Mouse (Mus musculus): ENCODE results near the gene 0610030E20Rik.

0610030E20Rik gene

DNA sequence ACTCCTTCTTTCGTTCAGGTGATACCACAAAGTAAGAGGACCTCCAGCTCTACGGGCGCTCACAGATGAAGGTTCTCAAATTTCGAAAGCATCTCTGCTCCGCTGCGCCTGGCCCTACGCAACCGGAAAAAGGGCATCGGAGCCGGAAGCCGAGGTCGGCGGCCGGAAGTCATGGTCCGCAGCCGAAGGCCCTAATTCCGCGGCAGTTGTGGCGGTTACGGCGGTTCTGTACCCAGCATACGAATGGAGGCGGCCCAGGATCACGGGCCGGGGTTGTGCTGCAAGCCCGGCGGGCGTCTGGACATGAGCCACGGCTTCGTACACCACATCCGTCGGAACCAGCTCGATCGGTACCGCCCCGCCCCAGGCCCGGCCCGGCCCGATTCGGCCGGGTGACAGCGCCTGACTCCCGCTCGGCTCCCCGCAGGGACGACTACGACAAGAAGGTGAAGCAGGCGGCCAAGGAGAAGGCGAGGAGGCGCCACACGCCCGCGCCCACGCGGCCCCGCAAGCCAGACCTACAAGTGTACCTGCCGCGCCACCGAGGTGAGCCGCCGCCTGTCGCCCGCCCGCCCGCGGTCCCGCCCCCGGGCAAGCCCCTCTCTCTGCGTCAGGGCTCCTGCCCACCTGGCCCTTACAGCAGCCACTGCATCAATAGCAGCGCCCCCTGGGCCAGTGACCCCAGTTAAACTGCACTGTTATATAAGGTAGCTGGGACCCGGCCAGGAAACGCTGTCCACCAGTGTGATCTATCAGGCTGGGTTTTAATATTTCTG is at the start of gene 0610030E20Rik:
TSS of gene 0610030E20Rik (plus strand) at position 152 of the 776 bp plus-strand sequence.
- peak; percentile 82 to 84 for DNase-seq

DNA sequence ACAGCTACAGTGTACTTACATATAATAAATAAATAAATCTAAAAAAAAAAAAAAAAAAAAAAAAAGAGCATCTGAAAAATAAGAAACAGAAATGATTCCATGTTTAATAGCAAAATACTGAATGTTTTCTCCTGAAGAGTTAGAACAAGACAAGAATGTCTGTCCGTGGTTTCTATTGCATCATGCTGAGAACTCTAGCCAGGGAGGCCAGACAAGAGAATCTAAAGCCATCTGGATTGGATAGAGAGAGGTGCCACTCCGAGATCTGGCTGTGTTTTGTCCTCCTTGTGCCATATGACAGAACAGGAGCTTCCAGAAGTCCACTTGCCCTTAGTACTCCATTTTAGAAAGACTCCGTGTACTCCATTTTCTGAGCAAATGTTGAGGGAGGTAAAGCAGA is 49.3 kb upstream of the 0610030E20Rik start:
- no peak for DNase-seq

DNA sequence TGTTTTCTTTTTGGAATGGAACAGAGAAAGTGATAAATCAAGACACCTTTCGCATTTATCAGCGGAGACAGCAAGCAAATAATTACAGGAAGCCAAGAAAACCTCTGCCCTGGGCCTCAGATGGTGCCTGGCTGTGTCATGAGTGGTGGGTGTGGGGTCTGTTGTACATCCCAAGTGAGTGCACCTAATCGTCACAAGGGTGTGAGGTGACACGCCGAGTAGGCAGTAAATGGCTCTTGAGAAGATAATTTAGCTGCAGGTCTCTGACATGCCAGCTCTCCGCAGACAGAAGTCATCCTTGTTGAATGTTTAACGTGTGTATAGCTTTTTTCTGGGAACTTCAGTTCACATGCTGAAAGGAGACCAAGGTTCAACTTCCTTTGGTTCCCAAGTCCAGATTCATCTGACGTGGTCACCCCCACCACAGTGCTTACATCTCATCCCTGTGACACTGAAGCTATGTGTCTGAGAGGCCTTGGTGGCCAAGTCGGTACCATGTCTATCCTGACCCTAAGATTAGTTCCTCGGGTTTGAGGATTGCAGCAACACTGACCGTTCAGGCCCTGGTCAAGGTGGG is 44.7 kb upstream of the 0610030E20Rik start:
- DNase-seq: no peak

DNA sequence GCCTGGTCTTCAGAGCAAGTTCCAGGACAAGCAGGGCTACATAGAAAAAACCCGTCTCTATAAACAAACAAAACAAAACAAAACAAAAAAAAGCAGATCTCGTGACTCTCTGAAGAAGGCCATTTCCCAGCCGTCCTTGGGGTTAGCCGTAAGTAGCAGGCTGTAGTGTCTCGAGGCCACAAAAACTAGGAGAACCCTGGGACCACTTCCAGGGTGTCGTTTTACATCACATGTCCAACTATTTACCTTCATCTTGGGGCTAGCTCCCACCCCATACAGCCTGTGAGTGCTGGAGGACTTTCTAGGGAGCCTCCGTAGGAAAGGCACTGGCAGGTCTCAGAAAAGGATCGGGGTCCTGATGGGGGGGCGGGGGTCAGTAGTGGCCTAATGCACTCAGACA is 43.6 kb upstream of the 0610030E20Rik start:
- no peak for DNase-seq

DNA sequence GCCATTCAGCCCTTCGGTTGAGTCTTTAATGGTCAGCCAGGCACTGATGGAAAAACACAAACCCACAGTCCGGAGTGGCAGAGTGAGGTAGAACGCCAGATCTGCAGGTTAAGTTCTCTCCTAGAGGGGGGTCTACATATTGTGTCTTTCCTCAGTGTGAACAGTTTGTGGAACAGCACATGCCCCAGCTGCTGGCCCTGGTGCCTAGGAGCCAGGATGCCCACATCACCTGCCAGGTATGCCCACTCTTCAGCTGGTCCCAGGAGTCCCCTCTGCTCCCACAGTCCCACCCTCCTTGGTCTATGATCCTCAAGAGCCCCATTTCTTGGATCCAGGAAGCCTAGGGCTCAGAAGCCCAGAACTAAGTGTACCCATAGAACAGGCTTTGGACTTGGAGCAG is 34.9 kb upstream of the 0610030E20Rik start:
- DNase-seq: no peak

DNA sequence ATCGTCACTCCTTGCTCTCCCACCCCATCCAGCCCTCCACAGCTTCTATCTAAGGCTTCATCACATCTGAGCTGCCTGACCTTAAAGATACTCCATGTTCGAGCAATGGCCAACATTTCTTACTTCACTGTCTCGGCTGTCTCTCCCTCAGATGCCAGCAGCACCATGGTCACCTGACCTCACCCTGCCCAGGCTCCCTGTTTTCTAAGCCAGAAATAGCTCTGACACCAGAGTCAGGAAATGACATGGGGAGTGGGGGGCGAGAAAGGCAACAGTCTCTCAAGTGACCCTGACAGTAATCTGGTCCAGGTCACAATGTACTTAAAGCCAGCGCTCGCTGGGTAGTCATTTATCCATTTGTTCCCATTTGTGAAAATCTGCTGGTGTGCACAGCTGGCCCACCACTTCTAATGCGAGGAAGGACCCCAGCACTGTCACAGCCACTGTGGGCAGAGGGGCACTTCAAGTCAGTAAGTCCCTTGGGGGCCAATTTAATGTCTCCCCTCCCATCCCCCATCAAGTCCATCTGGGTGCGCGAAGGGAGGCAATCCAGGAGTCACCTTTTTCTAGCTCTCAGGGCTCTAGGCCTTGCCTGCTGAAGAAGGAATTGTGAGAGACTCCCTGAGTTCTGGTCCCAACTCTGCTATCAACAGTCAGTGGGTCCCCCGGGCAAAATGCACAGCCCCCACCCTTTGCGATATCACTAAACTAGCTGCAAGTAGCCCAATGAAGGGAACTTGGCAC is 33.8 kb upstream of the 0610030E20Rik start:
- DNase-seq: no peak

DNA sequence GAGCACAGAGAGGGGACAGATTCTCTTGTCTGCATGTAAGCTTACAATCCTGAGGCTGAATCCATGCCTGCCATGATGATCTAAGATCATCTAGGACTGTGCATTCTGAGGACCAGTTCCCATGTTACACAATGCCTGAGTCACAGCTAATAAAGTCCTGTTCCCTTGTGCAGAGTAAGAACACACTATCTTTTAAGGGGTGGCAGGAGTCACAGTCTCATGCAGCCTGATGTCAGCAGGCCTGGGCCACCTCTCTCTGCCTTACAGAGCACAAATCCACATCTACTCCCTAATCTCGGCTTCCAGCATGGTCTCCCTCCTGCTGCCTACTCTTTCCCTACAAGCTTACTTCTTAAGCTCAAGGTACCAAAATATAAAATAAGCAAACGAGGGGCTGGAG is 31.7 kb upstream of the 0610030E20Rik start:
- DNase-seq: no peak

DNA sequence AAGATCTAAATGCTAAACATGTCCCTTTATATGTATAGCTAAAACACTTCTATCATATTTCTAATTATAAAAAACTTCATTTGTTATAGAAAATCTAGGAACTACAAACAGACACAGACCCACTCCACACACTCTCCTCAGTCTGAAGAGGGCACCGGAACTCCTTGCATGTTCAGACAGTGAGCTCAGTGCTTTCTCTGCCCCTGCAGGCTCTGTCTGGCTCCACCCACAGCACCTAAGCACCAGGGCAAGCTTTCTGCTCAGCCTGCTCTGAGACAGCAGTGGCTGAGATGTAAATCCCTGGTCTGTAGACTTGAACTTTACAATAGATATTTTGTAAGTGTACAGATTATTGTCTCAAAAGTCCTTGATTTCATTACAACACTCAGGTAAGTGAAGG is 31.1 kb upstream of the 0610030E20Rik start:
- DNase-seq: no peak

DNA sequence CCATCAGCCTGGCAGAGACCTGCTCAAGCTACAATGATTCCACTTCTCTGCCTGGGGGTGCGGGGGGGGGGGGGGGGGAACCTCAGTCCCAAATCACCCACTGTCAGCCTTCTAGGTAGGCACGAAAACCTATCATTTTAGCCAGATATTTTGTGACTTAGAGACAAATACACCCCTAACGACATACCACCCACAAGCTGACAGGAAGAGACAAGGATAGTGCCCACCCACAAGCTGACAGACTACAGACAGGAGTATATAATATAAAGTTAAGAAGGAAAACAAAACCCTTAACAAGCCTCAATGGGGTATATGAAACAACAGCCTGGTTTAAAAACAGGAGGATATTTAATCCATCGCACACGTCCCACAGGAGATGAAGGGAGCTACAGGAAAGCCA is 28.7 kb upstream of the 0610030E20Rik start:
- no peak for DNase-seq

DNA sequence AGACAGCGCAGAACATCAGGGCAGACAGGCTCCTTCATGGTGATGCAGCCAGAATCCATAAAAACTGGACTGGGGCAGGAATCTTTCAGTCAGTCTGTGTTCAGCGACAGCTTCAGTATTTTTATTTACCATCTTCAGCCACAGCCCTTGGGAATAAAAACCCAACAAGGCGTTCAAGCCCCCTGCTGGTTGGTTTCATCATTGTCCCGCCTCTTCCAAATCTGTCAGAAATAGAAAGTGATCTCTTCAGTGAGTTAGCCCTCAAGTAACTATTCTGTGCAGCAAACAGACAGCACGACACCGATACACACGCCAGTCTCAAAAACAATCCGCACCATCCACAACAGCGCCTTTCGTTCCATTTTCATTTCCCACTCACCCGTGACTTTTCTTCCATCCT is 28.1 kb upstream of the 0610030E20Rik start:
- peak; percentile 56 to 59 for DNase-seq

DNA sequence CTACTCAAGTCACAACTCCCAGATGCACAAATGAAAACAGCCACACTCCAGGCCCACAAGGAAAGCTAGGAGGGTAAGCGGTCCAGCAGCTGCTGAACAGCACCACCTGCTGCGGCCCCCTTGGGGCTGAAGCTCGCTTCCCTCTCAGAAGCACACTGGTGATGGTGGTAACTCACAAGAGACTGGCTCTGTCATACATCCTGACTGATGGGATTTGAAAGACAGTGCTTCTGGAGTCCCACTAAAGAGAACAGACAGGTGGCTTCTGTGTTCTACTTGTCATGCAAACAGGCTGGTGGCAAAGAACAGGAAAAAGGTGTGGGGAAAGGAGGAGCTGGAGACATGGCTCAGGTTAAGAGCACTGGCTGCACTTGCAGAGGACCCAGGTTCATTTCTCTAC is 24.2 kb upstream of the 0610030E20Rik start:
- no peak for DNase-seq

DNA sequence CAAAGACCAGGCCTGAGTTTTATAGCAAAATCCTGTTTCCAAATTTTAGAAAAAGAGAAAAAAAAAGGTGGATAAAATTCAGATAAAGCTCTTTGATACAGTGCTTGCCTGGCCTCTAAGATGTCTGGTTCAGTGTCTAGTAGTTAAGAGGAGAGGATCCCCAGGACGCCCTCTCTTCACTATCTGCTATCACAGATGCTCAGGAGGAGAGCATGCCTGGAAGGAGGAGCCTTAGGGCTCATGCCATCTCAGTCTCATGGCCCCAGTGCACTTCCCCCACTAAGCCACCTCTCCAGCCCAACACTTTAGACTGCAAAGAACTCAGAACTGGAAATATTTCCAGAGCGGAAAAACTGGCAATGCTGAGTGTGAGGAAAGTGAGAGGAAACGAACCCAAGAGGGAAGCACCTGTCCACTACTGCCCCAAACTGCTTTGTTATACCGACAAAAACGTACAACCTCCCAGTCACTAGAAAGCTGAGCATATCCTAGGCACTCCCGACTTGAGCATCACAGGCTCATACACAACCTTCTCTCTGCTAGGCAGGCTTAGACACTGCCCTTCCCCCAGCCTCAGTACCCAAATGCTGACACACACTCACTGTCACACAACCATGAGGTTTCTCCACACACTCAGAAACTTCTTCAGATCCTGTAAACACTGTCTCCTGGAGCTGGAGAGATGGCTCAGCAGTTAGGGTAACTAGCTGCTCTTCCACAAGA is 23.2 kb upstream of the 0610030E20Rik start:
- DNase-seq: no peak

DNA sequence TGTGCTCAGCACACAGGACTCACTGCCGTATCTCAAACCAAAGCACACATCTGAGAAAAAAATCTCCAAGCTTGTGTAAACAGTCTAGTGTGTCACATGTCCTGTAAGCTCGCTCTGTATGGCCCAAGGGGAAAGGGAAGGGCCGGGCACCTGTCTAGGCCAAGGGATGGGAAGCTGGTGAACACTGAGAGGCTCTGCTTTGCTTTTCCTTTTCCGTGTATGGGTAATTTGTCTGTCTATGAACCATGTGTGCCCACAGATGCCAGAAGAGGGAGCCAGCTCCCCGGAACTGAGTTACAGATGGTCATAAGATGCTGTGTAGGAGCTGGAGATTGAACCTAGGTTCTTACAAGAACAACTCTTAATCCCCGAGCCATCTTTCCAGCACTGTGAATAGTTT is 20.8 kb upstream of the 0610030E20Rik start:
- peak; percentile 41 to 55 for DNase-seq

DNA sequence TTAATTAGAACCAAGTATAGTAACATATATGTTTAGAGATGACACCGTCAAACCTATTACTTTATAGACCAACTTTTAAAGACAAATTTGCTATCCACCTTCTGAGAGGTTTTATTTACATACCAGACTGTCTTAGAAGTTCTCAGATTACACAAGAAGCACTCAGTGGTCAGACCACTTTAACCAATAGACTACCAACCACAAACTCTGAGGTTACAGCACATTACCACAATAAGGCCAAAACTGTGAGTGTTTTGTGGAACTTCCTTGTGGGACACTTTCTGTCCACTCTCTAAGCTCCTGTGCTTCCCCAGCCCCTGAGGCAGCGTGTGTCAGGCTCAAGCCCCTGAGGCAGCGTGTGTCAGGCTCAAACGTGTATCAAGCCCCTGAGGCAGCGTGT is 18.1 kb upstream of the 0610030E20Rik start:
- DNase-seq: no peak

DNA sequence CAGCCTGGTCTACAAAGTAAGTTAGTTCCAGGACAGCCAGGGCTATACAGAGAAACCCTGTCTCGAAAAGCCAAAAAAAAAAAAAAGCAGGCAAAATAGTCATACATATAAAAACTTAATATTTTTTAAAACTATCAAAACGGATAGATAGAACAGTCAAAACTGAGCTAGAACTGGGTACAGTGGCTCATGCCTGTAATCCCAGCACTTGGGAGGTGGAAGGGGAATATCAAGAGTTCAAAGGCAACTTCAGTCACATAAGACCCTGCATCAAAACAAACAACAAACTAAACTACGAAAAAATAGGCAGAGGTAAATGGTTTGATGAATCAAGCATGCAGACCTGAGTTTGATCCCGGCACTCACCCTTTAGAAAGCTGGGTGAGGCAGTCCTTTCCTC is 17.0 kb upstream of the 0610030E20Rik start:
- DNase-seq: no peak

DNA sequence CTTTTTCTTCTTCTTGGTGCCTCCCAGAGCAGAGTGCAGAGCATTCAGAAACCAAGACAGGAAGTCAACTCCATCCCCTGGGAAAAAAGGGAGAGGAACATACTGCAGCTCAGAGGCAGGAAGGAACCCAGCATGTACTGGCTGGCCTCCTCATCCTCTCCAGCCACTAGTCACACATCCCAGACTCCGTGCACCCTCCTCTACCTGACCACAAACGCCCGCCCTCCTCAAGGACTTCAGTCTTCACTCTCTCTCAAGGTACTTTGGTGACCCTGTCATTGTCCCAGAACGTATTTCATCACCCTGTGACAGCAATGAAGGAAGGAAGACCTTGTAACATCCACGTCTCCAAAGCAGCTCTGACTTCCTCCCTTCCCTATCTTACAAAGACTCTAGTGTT is 14.0 kb upstream of the 0610030E20Rik start:
- DNase-seq: no peak

DNA sequence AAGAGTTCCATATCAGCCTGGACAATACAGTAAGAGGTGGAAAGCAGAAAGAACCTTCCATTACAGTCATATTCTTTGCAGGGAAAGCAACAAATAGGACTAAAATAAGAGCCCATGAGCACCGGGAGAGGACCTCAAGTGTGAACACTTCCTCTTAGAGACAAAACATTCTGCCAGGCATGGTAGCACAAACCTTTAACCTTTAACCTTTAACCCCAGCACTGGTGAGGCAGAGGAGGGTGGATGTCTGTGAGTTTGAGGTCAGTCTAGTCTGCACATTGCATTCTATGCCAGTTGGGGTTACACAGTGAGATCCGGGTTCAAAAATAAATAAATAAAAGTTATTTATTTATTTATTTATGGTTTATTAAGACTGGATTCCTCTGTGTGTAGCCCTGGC is 6.6 kb upstream of the 0610030E20Rik start:
- DNase-seq: no peak

DNA sequence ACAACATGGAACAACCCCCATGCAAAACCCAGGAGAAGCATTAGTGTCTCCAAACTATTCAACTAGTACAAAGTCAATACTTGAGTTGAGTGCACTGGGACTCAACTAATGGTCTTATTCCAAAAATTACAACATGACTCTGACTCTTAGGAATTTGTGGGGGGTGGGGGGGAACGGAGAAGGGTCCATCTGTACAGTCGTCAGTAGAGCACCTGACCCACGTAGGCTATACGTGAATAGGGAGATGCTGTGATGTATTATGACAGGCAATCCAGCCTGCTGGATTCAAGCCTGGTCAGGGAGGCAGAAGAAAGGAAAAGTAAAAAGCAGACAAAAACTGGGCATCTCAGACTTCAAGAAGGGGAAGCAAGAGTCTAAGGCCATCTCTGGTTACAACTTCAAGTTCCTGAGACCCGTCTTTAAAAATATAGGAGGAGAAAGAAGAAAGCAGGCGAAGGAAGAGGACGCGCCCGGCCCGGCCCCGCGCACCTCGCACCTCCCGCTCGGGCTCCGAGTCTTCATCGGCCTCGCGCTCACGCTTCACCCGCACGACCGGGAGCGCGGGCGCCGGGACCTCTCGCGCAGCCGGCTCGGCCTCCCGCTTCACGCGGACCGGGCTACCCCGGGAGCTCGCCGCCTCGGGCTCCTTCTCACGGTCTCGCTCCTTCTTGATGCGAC is 2.6 kb upstream of the 0610030E20Rik start:
- DNase-seq: no peak

DNA sequence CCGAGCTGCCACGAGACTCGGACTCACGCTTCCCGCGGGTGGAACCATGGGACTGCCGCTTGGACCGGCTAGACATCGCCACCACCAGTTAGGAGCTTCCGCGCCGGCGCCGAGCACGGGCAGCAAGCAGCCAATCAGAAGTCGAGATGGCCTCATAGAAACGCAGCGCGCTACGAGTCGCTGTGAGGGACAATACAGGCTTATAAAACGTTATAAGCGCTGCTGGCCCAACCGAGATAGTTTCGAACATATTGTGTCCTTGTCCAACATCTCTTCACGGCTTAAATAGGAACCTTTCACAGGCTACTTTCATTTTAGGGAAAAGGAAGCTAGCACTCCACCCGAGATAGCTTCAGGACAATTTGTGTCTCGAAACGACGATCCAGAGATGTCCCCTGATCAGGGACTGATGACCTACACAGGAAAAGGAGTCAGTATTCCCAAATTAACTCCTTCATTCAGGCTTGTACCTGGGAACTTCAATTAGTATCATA is 2.0 kb upstream of the 0610030E20Rik start, which contains the start of gene Usp39:
TSS of gene Usp39 (minus strand) at position 111 of the 494 bp plus-strand sequence.
- peak; percentile 85 for DNase-seq

DNA sequence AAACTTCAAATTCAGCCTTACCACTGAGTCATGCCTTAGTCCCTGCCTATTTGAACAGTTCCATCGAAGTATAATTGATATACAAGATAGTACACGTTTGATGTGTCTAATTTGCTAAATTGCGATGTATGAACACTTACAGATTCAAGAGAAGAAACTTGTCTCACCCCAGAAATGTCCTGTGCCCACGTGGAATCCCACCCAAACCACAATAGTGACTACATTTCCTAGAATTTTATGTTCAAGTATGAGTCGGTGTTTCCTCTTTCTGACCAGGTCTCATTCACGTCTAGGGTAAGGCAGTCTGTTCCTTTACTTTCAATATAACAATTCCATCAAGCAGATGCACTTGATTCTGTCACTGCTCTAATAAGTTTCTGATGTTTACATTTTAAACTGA is 1.5 kb upstream of the 0610030E20Rik start:
- DNase-seq: no peak

DNA sequence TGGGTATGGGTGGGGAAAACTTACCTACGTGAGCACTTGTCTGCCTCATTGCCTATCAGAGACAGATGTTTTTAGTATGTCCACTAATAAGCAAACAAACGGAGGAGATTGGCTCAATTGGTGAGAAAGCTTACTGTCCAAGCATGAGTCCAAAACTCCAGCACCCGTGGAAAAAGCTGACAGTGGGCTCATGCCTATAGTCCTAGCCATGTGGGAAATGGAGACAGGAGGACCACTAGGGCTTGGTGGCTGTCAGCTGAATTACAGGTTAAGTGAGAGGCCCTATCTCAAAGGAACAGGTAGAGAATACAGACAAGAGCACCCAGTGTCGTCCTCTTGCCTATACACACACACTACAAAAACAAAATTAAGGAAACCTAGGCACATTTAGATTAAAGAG is 856 bp upstream of the 0610030E20Rik start:
- DNase-seq: peak in 1 of 2 experiments; percentile 21

DNA sequence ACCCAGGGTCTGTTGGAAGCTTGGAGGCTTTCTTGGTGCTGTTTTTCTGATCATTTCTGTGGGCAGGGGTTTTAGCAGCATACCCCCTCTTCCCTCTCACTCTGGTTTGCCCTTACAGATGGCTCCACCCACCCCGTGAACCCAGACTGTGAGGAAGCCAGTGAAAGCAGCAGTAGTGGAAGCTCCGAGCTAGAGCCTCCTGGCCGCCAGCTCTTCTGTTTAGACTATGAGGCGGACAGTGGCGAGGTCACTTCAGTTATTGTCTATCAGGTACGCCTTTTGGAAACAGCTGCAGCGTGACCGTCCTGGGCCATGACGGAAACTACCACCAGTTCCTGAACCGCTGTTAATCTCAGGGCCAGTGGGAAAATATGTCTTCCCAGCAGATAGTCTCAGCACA is 1.3 kb downstream of the 0610030E20Rik start:
- no peak for DNase-seq

All from B cell, adult 2 months (primary cell).